Mouse (Mus musculus) myocyte (in vitro differentiated cells): ENCODE measurements around the gene Churc1. TPM values are rescaled to one million over a fixed set of nuclear protein-coding genes. Genes with fewer than 3 reads are reported as not detected.

Experiments
- H3K27me3 ChIP-seq: one replicate; pipeline ENCODE4 v1.6.1; 2011; ENCODE audit not compliant: control insufficient read depth, insufficient read depth, insufficient read length
- H3K36me3 ChIP-seq: one replicate; pipeline ENCODE4 v1.6.1; 2011; ENCODE audit not compliant: control insufficient read depth, insufficient read depth
- H3K4me2 ChIP-seq: one replicate; pipeline ENCODE4 v1.6.1; 2011; ENCODE audit warnings: low read depth, control low read depth
- H3K4me3 ChIP-seq: one replicate; pipeline ENCODE4 v1.5.1; 2011; ENCODE audit warnings: mild to moderate bottlenecking, control low read depth, moderate library complexity
- H3K79me2 ChIP-seq: one replicate; pipeline ENCODE4 v1.6.1; 2011; ENCODE audit not compliant: control insufficient read depth, insufficient read depth
- H3ac ChIP-seq: one replicate; pipeline ENCODE4 v1.6.1; 2011; ENCODE audit not compliant: control insufficient read depth, insufficient read length
- CEBPB ChIP-seq: IDR thresholded peaks from 2 replicates; pipeline ENCODE4 v1.6.1; 2011; ENCODE audit warnings: mild to moderate bottlenecking, moderate library complexity; ENCODE audit not compliant: poor library complexity, insufficient read depth, severe bottlenecking
- E2F4 ChIP-seq: IDR thresholded peaks from one replicate; pipeline ENCODE4 v1.6.1; 2011; ENCODE audit warnings: mild to moderate bottlenecking, control low read depth, moderate library complexity; ENCODE audit not compliant: insufficient read depth
- MAX ChIP-seq: IDR thresholded peaks from one replicate; pipeline ENCODE4 v1.6.1; 2011; ENCODE audit warnings: low read depth, mild to moderate bottlenecking, control low read depth
- MYOD1 ChIP-seq, 3 experiments: IDR thresholded peaks; one replicate each; pipeline ENCODE4 v1.6.1; 2011; ENCODE audit warnings: control low read depth in 2 of 3, low read depth in 2 of 3, mild to moderate bottlenecking in 2 of 3, moderate library complexity in 1 of 3; ENCODE audit not compliant: insufficient read length in 2 of 3, control insufficient read depth in 1 of 3
- MYOG ChIP-seq, 3 experiments: IDR thresholded peaks; one replicate each; pipeline ENCODE4 v1.6.1; 2011; ENCODE audit warnings: control low read depth in 2 of 3, low read depth in 2 of 3, mild to moderate bottlenecking in 2 of 3; ENCODE audit not compliant: insufficient read length in 2 of 3, control insufficient read depth in 1 of 3, insufficient read depth in 1 of 3
- POLR2A ChIP-seq: IDR thresholded peaks from one replicate; pipeline ENCODE4 v1.6.1; 2011; ENCODE audit warnings: low read depth, mild to moderate bottlenecking, control low read depth, moderate library complexity; ENCODE audit not compliant: insufficient read length
- POLR2AphosphoS2 ChIP-seq: IDR thresholded peaks from one replicate; pipeline ENCODE4 v1.6.1; 2011; ENCODE audit warnings: low read depth, control low read depth; ENCODE audit not compliant: insufficient read length
- REST ChIP-seq: IDR thresholded peaks from one replicate; pipeline ENCODE4 v1.6.1; 2011; ENCODE audit warnings: mild to moderate bottlenecking, control low read depth, moderate library complexity; ENCODE audit not compliant: insufficient read depth, insufficient read length
- SRF ChIP-seq: IDR thresholded peaks from one replicate; pipeline ENCODE4 v1.6.1; 2011; ENCODE audit warnings: low read depth; ENCODE audit not compliant: control insufficient read depth, insufficient read length
- TCF12 ChIP-seq: IDR thresholded peaks from one replicate; pipeline ENCODE4 v1.6.1; 2011; ENCODE audit warnings: mild to moderate bottlenecking, control low read depth; ENCODE audit not compliant: poor library complexity, insufficient read depth, severe bottlenecking
- TCF3 ChIP-seq: IDR thresholded peaks from one replicate; pipeline ENCODE4 v1.6.1; 2011; ENCODE audit warnings: low read depth, control low read depth; ENCODE audit not compliant: insufficient read length
- USF1 ChIP-seq: IDR thresholded peaks from one replicate; pipeline ENCODE4 v1.6.1; 2011; ENCODE audit warnings: low read depth, mild to moderate bottlenecking, control low read depth, moderate library complexity
- polyA plus RNA-seq: library from polyadenylated mRNA; unstranded; fragments of >200 nt; fragmentation: generic; extraction: Trizol; gene quantifications from one replicate; pipeline ENCODE4 v1.2.1, GENCODE M21; 2012; ENCODE audit warnings: missing spikeins

The Churc1 gene
- polyA plus RNA-seq, 1 experiment: 73.6 TPM

- Histone ChIP-seq H3K79me2 (no peaks in the 10 kb centered on the region), H3K4me3 (no peak overlapping the region), H3K27me3 (peaks cover 18% of the 10 kb centered on the region), H3K36me3 (no peaks in the 10 kb centered on the region), H3ac (no peak overlapping the region), H3K4me2 (no peak overlapping the region)
- TF ChIP-seq CEBPB (no peak), SRF (no peak), E2F4 (no peak), POLR2A (no peak), TCF3 (no peak), POLR2AphosphoS2 (no peak), TCF12 (no peak), MAX (no peak), MYOG (IDR thresholded peaks at IDR 0.05; ENCODE audit: control insufficient read depth in 1 of 3, insufficient read depth in 1 of 3, insufficient read length in 2 of 3, low read depth in 2 of 3) (no peak), USF1 (no peak), MYOD1 (IDR thresholded peaks at IDR 0.05; ENCODE audit: control insufficient read depth in 1 of 3, insufficient read length in 2 of 3, low read depth in 2 of 3) (no peak), REST (no peak)
Measured at GRCm38 (mm10) chr12:76822002-76822650, 56.8 kb downstream of the Churc1 start.

GRCm38 (mm10) chr12:76822651-76823041 is 57.3 kb downstream of the Churc1 start, which contains the start of gene Rab15:
Gene Rab15, minus strand, starts transcription at chr12:76822908.
- Histone ChIP-seq H3ac (no peak within 1 kb of the TSS), H3K4me3 (no peak within 1 kb of the TSS), H3K79me2 (no peaks in the 10 kb centered on the region), H3K27me3 (peaks cover 23% of the 10 kb centered on the region), H3K36me3 (no peaks in the 10 kb centered on the region), H3K4me2 (no peak within 1 kb of the TSS)
- no peak for TF ChIP-seq CEBPB
- no peak for TF ChIP-seq TCF12
- TF ChIP-seq MYOD1 (IDR thresholded peaks at IDR 0.05; ENCODE audit: control insufficient read depth in 1 of 3, insufficient read length in 2 of 3, low read depth in 2 of 3): no peak
- TF ChIP-seq REST: no peak
- TF ChIP-seq POLR2AphosphoS2: no peak
- TF ChIP-seq SRF: no peak
- TF ChIP-seq POLR2A: no peak
- TF ChIP-seq E2F4: no peak
- TF ChIP-seq MYOG (IDR thresholded peaks at IDR 0.05; ENCODE audit: control insufficient read depth in 1 of 3, insufficient read depth in 1 of 3, insufficient read length in 2 of 3, low read depth in 2 of 3): no peak
- no peak for TF ChIP-seq USF1

- Histone ChIP-seq H3ac (no peak overlapping the region), H3K27me3 (peaks cover 30% of the 10 kb centered on the region), H3K4me3 (no peak overlapping the region), H3K4me2 (no peak overlapping the region), H3K36me3 (no peaks in the 10 kb centered on the region), H3K79me2 (no peaks in the 10 kb centered on the region)
- TF ChIP-seq SRF: no peak
- TF ChIP-seq MAX: no peak
- no peak for TF ChIP-seq MYOG (IDR thresholded peaks at IDR 0.05; ENCODE audit: control insufficient read depth in 1 of 3, insufficient read depth in 1 of 3, insufficient read length in 2 of 3, low read depth in 2 of 3)
- no peak for TF ChIP-seq CEBPB
Measured at GRCm38 (mm10) chr12:76825283-76825682, 59.9 kb downstream of the Churc1 start.

GRCm38 (mm10) chr12:76832704-76833103 is 67.4 kb downstream of the Churc1 start:
- H3K27me3 ChIP-seq: peaks cover 6% of the 10 kb centered on the region
- H3K79me2 ChIP-seq: no peaks in the 10 kb centered on the region
- no peaks in the 10 kb centered on the region for H3K36me3 ChIP-seq
- TF ChIP-seq SRF (no peak), MYOG (IDR thresholded peaks at IDR 0.05; ENCODE audit: control insufficient read depth in 1 of 3, insufficient read depth in 1 of 3, insufficient read length in 2 of 3, low read depth in 2 of 3) (no peak), CEBPB (no peak), MYOD1 (IDR thresholded peaks at IDR 0.05; ENCODE audit: control insufficient read depth in 1 of 3, insufficient read length in 2 of 3, low read depth in 2 of 3) (no peak), USF1 (no peak), TCF3 (no peak)
- no peak overlapping the region for H3K4me2 ChIP-seq
- H3K4me3 ChIP-seq: no peak overlapping the region
- no peak overlapping the region for H3ac ChIP-seq

Other genes starting within 250 kb of the Churc1 start
- gene Plekhg3, start 234.6 kb upstream of the Churc1 start, polyA plus RNA-seq: 11.2 TPM
- gene Sptb, start 55.0 kb upstream of the Churc1 start, polyA plus RNA-seq: 0.42 TPM
- gene Fntb, start 51 bp downstream of the Churc1 start, polyA plus RNA-seq: 23.8 TPM
- gene Gpx2, start 30.0 kb downstream of the Churc1 start, polyA plus RNA-seq: not detected
- 0.13 TPM for gene Rab15, start 57.4 kb downstream of the Churc1 start, polyA plus RNA-seq
- 33.6 TPM for gene Max, start 196.7 kb downstream of the Churc1 start, polyA plus RNA-seq